Mouse (Mus musculus) hindbrain, embryonic 16.5 days (tissue): ENCODE results near the gene Ngp. TPM values are rescaled to one million over a fixed set of nuclear protein-coding genes. Genes with fewer than 3 reads are reported as not detected.
A peak's percentile ranks its signal among the peaks of the same experiment; 100 is the strongest.

Source experiments
- ATAC-seq: fragments of 200-750 bp; cut with Nextera tagmentation; 2 replicates; pipeline ENCODE4 v1.8.0; 2017; ENCODE audit warnings: moderate TSS enrichment, moderate library complexity
- H3K27ac ChIP-seq: fragments of 300-500 bp; sonication (generic); 2 replicates; pipeline ENCODE4 v1.5.1; 2014; ENCODE audit warnings: low read depth, mild to moderate bottlenecking, control low read depth, low read length, moderate library complexity
- H3K27me3 ChIP-seq: fragments of 300-500 bp; sonication (generic); replicated peaks from 2 replicates; pipeline ENCODE4 v1.6.1; 2014; ENCODE audit warnings: low read length; ENCODE audit not compliant: control insufficient read depth, insufficient read depth
- H3K36me3 ChIP-seq: fragments of 300-500 bp; sonication (generic); 2 replicates; pipeline ENCODE4 v1.6.1; 2014; ENCODE audit warnings: mild to moderate bottlenecking, low read length, moderate library complexity, mixed read lengths; ENCODE audit not compliant: control insufficient read depth, insufficient read depth
- H3K4me1 ChIP-seq: fragments of 300-500 bp; sonication (generic); 2 replicates; pipeline ENCODE4 v1.6.1; 2014; ENCODE audit warnings: low read depth, low read length; ENCODE audit not compliant: control insufficient read depth, insufficient read depth
- H3K4me2 ChIP-seq: fragments of 300-500 bp; sonication (generic); 2 replicates; pipeline ENCODE4 v1.6.1; 2014; ENCODE audit warnings: mild to moderate bottlenecking, low read length, control low read depth, moderate library complexity
- H3K4me3 ChIP-seq: fragments of 300-500 bp; sonication (generic); 2 replicates; pipeline ENCODE4 v1.5.1; 2014; ENCODE audit warnings: mild to moderate bottlenecking, low read length, control low read depth, moderate library complexity
- H3K9ac ChIP-seq: fragments of 300-500 bp; sonication (generic); 2 replicates; pipeline ENCODE4 v1.6.1; 2014; ENCODE audit warnings: low read depth, mild to moderate bottlenecking, control low read depth, low read length, moderate library complexity
- H3K9me3 ChIP-seq: fragments of 300-500 bp; sonication (generic); 2 replicates; pipeline ENCODE4 v1.6.1; 2014; ENCODE audit warnings: mild to moderate bottlenecking, low read length, moderate library complexity; ENCODE audit not compliant: control insufficient read depth
- WGBS: fragments of 180-500 bp; shearing (Covaris S2); extraction: QIAGEN DNeasy Blood & Tissue Kit; methylation state at CpG from one replicate; pipeline ENCODE4 v1.1.7; 2014; 5-methylcytosine and 5-hydroxymethylcytosine counted together
- polyA plus RNA-seq: library from polyadenylated mRNA; unstranded; fragments of >200 nt; fragmentation: Nextera tagmentation; extraction: Ambion mirVana; gene quantifications from 2 replicates; pipeline ENCODE4 v1.2.1, GENCODE M21; 2015

The Ngp gene
- polyA plus RNA-seq, 1 experiment from 2014 or later = 1.9 TPM

DNA sequence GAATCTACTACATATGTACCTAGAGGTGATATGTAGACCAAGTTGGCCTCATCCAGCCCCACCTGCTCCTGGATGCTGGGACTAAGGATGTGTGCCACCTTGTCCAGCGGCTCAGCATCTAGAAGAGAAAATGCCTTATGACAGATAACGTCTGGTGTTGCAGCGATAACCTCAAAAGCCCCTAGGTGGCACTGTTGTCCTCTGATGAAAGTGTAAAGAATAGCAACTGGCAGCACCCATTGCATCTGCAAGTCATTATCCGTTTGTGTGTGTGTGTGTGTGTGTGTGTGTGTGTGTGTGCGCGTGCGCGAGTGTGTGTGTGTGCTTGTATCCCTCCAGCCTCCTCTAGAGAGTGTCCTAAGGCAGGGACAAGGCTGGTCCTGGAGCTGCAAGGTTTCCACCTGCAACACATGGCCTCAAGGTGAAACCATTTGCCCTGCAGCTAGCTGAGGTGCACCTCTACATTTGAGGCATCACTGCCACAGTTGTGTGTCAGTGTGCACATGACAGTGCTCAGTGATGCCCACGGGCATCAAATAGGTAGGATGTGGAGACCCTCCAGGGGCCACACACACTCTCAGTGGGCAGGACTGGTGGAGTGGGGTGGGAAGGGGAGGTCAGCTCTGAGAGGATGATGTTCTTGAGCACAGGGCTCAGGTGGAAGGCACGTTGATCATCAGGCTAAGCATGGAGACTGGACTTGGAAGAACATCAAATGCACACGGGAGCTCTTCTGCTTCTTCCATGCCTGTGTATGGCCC lies 29.5 kb downstream of the Ngp start:
- H3K27me3 ChIP-seq = no peaks in the 10 kb centered on the region
- no peaks in the 10 kb centered on the region; the same call in 1 of the 2 replicates for H3K4me1 ChIP-seq
- peak; percentile 91 for ATAC-seq
- peaks cover 3% of the 10 kb centered on the region; the same call in 1 of the 2 replicates for H3K36me3 ChIP-seq
- no peak overlapping the region for H3K9ac ChIP-seq
- no peak overlapping the region for H3K27ac ChIP-seq
- 26% methylated on average over 11 of the region's 11 CpGs for WGBS
- H3K4me3 ChIP-seq = no peak overlapping the region
- no peaks in the 10 kb centered on the region for H3K9me3 ChIP-seq
- H3K4me2 ChIP-seq = no peak overlapping the region

DNA sequence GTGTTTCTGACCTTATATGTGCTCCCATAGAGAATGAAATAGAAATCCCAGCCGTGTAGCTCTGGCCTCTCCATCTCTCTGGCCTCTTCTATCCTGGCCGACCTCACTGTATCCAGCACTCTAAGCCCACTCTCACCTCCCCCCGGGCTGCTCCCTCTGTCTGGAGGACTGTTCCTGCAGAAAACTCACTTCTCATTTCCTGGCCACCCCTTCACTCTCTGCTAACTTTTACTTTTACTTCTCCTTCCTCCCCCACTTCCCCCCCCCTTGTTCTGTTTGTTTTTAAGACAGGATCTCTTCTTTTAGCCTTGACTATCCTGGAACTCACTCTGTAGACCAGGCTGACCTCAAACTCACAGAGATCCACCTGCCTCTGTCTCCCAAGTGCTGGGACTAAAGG lies 33.0 kb downstream of the Ngp start:
- Histone ChIP-seq H3K4me1 (no peaks in the 10 kb centered on the region; the same call in 1 of the 2 replicates), H3K9ac (no peak overlapping the region), H3K36me3 (peaks cover 3% of the 10 kb centered on the region; the same call in 1 of the 2 replicates), H3K27ac (no peak overlapping the region), H3K4me2 (no peak overlapping the region), H3K27me3 (no peaks in the 10 kb centered on the region), H3K4me3 (no peak overlapping the region), H3K9me3 (no peaks in the 10 kb centered on the region)
- 92% methylated on average over 3 of the region's 3 CpGs for WGBS
- no peak for ATAC-seq

DNA sequence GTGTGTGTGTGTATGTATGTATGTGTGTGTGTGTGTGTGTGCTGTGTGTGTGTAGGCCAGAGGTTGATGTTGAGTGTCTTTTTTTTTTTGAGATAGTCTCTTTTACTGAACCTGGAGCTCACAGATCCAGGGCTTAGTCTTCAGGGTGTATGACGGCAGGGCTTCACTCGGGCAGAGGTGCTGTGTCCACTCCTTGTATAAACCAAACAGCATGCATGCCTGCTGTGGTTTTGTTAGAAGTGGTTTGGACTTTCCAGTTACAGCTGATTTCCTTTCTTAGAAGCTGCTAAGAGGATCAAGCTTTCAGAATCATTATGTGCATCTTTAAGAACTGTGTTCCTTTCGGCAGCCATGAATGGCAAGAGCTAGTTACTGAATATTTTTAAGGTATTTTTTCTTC lies 38.4 kb downstream of the Ngp start:
- Histone ChIP-seq H3K9me3 (no peaks in the 10 kb centered on the region), H3K27me3 (no peaks in the 10 kb centered on the region), H3K4me2 (no peak overlapping the region), H3K9ac (no peak overlapping the region), H3K4me3 (no peak overlapping the region), H3K4me1 (no peaks in the 10 kb centered on the region), H3K27ac (no peak overlapping the region), H3K36me3 (no peaks in the 10 kb centered on the region)
- no peak for ATAC-seq
- 87% methylated on average over 3 of the region's 3 CpGs for WGBS

DNA sequence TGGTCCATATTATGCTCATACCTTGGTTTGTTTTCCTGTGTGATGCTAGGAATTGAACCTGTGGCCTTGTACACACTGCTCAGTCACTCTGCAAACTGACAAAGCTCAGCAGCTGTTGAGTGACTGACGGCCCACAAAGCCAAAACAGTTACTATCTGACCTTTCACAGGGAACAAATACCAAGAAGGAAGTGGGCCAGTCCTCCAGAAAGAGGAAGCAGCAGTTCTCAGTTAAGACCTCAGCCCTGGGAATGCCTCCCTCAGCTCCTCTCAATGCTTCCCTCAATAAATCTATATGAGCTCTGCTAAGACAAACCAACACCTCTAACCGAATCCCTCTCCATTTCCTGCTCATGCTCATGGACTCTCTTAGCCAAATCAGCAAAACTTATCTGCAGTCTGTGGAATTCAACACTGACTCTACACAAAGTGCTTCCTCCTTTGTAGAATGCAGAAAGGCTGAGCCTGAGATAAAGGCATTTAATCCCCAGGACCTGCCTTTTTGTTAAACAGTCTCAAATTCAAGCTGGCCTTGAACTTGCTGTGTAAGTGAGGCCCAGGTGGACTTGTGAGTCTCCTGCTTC lies 39.7 kb downstream of the Ngp start:
- H3K36me3 ChIP-seq = no peaks in the 10 kb centered on the region
- no peak for ATAC-seq
- H3K27me3 ChIP-seq = no peaks in the 10 kb centered on the region
- 79% methylated on average over 2 of the region's 2 CpGs for WGBS
- H3K4me3 ChIP-seq = no peak overlapping the region
- H3K4me1 ChIP-seq = no peaks in the 10 kb centered on the region
- no peak overlapping the region for H3K4me2 ChIP-seq
- H3K9me3 ChIP-seq = no peaks in the 10 kb centered on the region
- H3K9ac ChIP-seq = no peak overlapping the region
- H3K27ac ChIP-seq = no peak overlapping the region

DNA sequence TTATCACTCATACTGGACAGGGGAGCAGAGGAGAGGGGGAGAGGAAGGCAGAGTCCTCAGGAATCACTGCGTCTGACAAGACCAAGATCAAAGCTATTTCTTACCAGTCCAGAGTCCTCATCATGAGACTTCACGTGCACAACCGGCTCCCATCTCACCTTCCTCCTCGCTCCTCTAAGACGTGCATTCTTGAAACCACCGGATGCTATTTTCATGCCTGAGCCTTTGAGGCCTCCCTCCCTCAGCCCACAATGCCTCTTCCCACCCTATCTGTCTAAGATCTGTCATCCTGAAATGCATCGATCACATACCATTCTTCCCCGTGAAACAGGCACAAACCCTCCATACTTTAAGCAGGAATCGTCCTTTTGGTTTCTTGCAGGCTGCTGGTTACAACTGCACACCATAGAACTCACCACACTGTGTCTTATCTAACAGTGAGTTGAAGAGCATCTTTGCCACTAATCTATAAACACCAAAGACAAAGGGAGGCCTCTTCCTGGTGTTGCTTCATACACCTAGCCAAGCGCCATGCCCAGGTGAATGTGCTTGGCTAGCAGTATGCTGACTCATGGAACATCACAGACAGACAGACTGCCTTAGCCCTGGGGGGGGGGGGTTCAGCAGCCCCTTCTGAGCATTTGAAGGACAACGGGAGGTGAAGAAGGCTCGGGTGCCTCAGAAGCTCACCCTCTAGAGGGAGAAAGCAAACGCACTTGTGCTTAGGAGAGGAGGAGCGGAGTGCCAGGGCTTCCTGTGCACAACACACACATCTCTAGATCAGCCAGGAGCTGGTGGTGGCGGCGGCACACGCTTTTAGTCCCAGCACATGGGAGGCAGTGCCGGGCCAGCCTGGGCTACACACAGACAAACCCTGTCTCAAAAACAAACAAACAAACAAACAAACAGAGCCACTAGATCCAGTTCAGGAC lies 41.6 kb downstream of the Ngp start:
- WGBS = 89% methylated on average over 18 of the region's 18 CpGs
- Histone ChIP-seq H3K36me3 (no peaks in the 10 kb centered on the region), H3K27me3 (no peaks in the 10 kb centered on the region)

DNA sequence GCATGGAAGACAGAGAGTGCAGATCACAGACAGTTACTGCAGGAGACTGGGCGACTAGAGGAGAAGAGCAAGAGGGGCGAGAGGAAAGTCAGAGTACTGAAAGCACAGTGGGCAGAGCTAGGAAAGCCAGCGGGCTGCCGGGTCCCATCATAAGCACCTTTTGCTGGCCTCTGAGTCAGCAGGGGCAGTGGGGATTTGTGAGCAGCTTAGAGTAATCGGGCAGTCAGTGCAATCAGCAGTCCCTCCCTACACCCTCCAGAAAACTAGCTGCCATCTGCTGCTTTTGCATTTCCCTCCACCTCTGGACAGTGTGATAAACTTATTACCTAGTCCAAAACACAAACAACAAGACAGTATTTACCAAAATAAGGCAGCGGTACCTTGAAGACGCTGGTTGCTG lies 42.8 kb downstream of the Ngp start:
- WGBS = 80% methylated on average over 7 of the region's 7 CpGs
- Histone ChIP-seq H3K9ac (no peak overlapping the region), H3K4me2 (no peak overlapping the region), H3K4me3 (no peak overlapping the region), H3K4me1 (no peaks in the 10 kb centered on the region), H3K36me3 (no peaks in the 10 kb centered on the region), H3K27ac (no peak overlapping the region), H3K27me3 (no peaks in the 10 kb centered on the region), H3K9me3 (no peaks in the 10 kb centered on the region)
- no peak for ATAC-seq

More for the DNA sequence above, 41.6 kb downstream of the Ngp start:
- Histone ChIP-seq H3K9ac (no peak overlapping the region), H3K4me1 (no peaks in the 10 kb centered on the region), H3K27ac (no peak overlapping the region), H3K4me2 (no peak overlapping the region), H3K9me3 (no peaks in the 10 kb centered on the region), H3K4me3 (no peak overlapping the region)
- ATAC-seq = no peak

DNA sequence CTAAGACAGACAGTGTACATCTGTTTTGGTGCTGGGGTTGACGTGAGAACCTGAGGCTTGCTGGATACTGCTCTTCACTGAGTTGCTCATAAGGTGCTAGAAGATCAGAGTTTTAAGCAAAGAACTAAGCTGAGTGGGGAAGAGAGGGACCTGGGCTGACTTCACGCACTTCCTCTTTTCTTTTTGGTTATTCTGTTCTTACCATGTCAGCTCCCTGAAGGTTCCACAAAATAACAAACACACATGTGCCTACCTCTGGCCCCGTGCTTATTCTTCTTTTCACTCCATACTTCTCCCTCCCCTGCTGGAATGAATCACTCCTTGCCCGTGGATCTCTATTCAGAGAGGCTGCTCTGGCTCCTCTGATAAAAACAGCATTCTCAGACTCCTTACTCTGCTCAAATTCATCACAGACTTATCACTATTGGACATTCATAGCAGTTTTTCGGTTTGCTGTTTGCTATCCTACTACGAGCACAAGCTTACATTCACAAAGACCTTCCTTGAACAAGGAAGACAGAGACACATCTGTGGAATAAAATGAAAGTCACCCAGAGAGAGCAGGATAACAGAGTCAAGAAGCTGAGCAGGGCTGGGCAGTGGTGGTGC lies 44.5 kb downstream of the Ngp start:
- H3K4me3 ChIP-seq = no peak overlapping the region
- no peaks in the 10 kb centered on the region for H3K36me3 ChIP-seq
- no peaks in the 10 kb centered on the region for H3K27me3 ChIP-seq
- no peak overlapping the region for H3K9ac ChIP-seq
- no peak overlapping the region for H3K4me2 ChIP-seq
- no peak overlapping the region for H3K27ac ChIP-seq
- ATAC-seq = no peak
- H3K9me3 ChIP-seq = no peaks in the 10 kb centered on the region
- no peaks in the 10 kb centered on the region for H3K4me1 ChIP-seq
- WGBS = 96% methylated on average over 6 of the region's 6 CpGs

DNA sequence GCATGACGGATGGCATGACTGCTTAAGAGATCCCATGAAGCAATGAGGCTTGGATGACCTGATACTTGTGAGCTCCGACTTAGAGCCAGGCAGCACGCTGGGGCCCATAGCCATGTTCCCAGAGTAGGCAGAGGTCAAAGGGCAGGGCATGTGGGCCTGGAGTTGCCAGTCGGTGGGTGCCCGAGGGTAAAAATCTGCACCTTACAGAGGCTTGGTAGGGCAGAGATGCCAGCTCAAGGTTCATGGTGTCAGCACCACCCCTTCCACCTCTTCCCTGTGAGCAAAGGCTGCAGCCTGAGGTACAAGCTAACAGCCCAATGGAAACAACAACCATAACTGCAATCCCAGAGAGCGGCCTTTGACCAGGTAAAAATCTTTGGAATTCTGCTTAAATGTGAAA lies 45.8 kb downstream of the Ngp start:
- H3K4me2 ChIP-seq = no peak overlapping the region
- H3K27ac ChIP-seq = no peak overlapping the region
- no peak overlapping the region for H3K4me3 ChIP-seq
- H3K9ac ChIP-seq = no peak overlapping the region
- 92% methylated on average over 6 of the region's 6 CpGs for WGBS
- H3K4me1 ChIP-seq = no peaks in the 10 kb centered on the region
- H3K9me3 ChIP-seq = no peaks in the 10 kb centered on the region
- no peaks in the 10 kb centered on the region for H3K27me3 ChIP-seq
- ATAC-seq = no peak
- no peaks in the 10 kb centered on the region for H3K36me3 ChIP-seq
